20 mouse cellular contexts compared by ENCODE assay signal in the genomic region with DNA sequence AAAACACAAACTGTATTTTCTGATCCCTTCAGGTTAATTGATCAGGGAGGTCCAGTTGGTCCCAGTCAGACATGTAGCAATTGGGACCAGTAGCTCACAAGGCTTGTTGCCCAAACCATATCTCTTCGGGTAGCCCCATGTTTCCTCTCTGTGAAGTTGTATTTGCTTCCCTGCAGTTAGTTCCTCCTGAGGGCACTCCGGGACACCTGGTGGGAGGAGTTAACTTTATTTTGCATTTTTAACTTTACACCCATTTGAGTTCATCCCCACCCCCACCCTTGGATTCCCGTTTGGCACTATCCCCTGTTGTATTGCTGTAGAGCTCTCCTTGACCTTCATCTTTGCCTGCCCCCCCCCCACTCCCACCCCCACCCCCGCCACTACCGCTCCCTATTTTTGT. TPM values are rescaled to one million over a fixed set of nuclear protein-coding genes. Genes with fewer than 3 reads are reported as not detected.
DNase-seq lines count a peak whose midpoint lies in the region; ATAC-seq and TF ChIP-seq lines count a peak whose summit lies in the region.
"Had no signal": no experiment of that assay in that cellular context is flagged by ENCODE, and none has a peak within 500 bp of the region (broad histone marks: within the 10 kb centered on the region; RNA-seq: fewer than 3 reads in every experiment).

No protein-coding gene starts in this region.

- peaks cover 3% of the 10 kb centered on the region for H3K4me1 ChIP-seq in liver, embryonic 16.5 days (ENCODE audit: control insufficient read depth, low read depth, low read length)
- H3K4me1 ChIP-seq in liver, embryonic 12.5 days: peaks cover 43% of the 10 kb centered on the region
- H3K4me1 ChIP-seq in ES-Bruce4 (ENCODE audit: control insufficient read depth, insufficient read depth, low read length): peaks cover 4% of the 10 kb centered on the region
- peaks cover 22% of the 10 kb centered on the region for H3K4me1 ChIP-seq in forebrain, embryonic 10.5 days

- H3K27me3 ChIP-seq in liver, embryonic 16.5 days (ENCODE audit: control insufficient read depth, insufficient read depth, low read depth, low read length): no peaks in the 10 kb centered on the region
- H3K27me3 ChIP-seq in liver, embryonic 12.5 days (replicated peaks): 0 out of 2 replicates have a peak, but pooled peaks cover 8% of the 10 kb centered on the region
- no peaks in the 10 kb centered on the region for H3K27me3 ChIP-seq in ES-Bruce4 (ENCODE audit: control insufficient read depth, insufficient read depth, low read length, poor library complexity, severe bottlenecking)
- H3K27me3 ChIP-seq in forebrain, embryonic 10.5 days (ENCODE audit: poor library complexity, severe bottlenecking): no peaks in the 10 kb centered on the region; the same call in 1 of the 2 replicates
- H3K27me3 ChIP-seq: embryonic facial prominence, embryonic 12.5 days; forebrain, embryonic 12.5 days; heart, embryonic 12.5 days; hindbrain, embryonic 15.5 days had no signal

- no peak for TF ChIP-seq CTCF in ES-Bruce4 (IDR thresholded peaks at IDR 0.05; ENCODE audit: low read depth, low read length)

- H3K27ac ChIP-seq in liver, embryonic 16.5 days (ENCODE audit: low read length): 0 out of 2 replicates have a peak overlapping the region, but pooled peaks have one; percentile 25
- no peak overlapping the region for H3K27ac ChIP-seq in liver, embryonic 12.5 days
- H3K27ac ChIP-seq in ES-Bruce4 (ENCODE audit: insufficient read depth, low read length): peak overlapping the region; percentile 47
- no peak overlapping the region for H3K27ac ChIP-seq in forebrain, embryonic 10.5 days
- H3K27ac ChIP-seq: embryonic facial prominence, embryonic 12.5 days; forebrain, embryonic 12.5 days; hindbrain, embryonic 15.5 days had no signal

- no peak for ATAC-seq in liver, embryonic 16.5 days (ENCODE audit: low read depth)
- ATAC-seq in liver, embryonic 12.5 days: no peak
- ATAC-seq: forebrain, embryonic 16.5 days had no signal

- WGBS in liver, embryonic 16.5 days (ENCODE audit: insufficient replicate concordance): 55% methylated on average over 5 of the region's 5 CpGs
- 66% methylated on average over 5 of the region's 5 CpGs for WGBS in liver, embryonic 12.5 days (ENCODE audit: insufficient replicate concordance)
- WGBS in forebrain, embryonic 10.5 days: 81% methylated on average over 5 of the region's 5 CpGs

- no peak for TF ChIP-seq POLR2A in ES-Bruce4 (IDR thresholded peaks at IDR 0.05; ENCODE audit: insufficient read depth, low read length)

- peaks cover 33% of the 10 kb centered on the region for H3K36me3 ChIP-seq in liver, embryonic 16.5 days (ENCODE audit: control insufficient read depth, insufficient read depth)
- H3K36me3 ChIP-seq in liver, embryonic 12.5 days: peaks cover 71% of the 10 kb centered on the region
- peaks cover 22% of the 10 kb centered on the region for H3K36me3 ChIP-seq in ES-Bruce4 (ENCODE audit: control insufficient read depth, insufficient read depth, low read length, poor library complexity, severe bottlenecking)
- peaks cover 85% of the 10 kb centered on the region for H3K36me3 ChIP-seq in forebrain, embryonic 10.5 days (replicated peaks)

- no peaks in the 10 kb centered on the region for H3K9me3 ChIP-seq in liver, embryonic 16.5 days (replicated peaks; ENCODE audit: control insufficient read depth, low read length)
- 0 out of 2 replicates have a peak, but pooled peaks cover 2% of the 10 kb centered on the region for H3K9me3 ChIP-seq in liver, embryonic 12.5 days (replicated peaks)
- H3K9me3 ChIP-seq in ES-Bruce4 (replicated peaks; ENCODE audit: control insufficient read depth, insufficient read depth, low read length, poor library complexity, severe bottlenecking): no peaks in the 10 kb centered on the region
- H3K9me3 ChIP-seq in forebrain, embryonic 10.5 days: peaks cover 11% of the 10 kb centered on the region; the same call in 1 of the 2 replicates
- H3K9me3 ChIP-seq: embryonic facial prominence, embryonic 12.5 days; forebrain, embryonic 12.5 days; heart, embryonic 12.5 days; hindbrain, embryonic 15.5 days had no signal

- TF ChIP-seq EP300 in ES-Bruce4 (IDR thresholded peaks at IDR 0.05; ENCODE audit: insufficient read depth, low read depth, low read length): no peak

- no peak overlapping the region for H3K4me2 ChIP-seq in liver, embryonic 16.5 days (ENCODE audit: low read depth, low read length)
- H3K4me2 ChIP-seq in liver, embryonic 12.5 days: no peak overlapping the region
- H3K4me2 ChIP-seq: embryonic facial prominence, embryonic 12.5 days; forebrain, embryonic 12.5 days; hindbrain, embryonic 15.5 days had no signal

- no peak overlapping the region for H3K9ac ChIP-seq in liver, embryonic 16.5 days (ENCODE audit: low read depth, low read length)
- no peak overlapping the region for H3K9ac ChIP-seq in liver, embryonic 12.5 days
- H3K9ac ChIP-seq in ES-Bruce4 (ENCODE audit: low read depth, poor library complexity, severe bottlenecking): no peak overlapping the region
- H3K9ac ChIP-seq: embryonic facial prominence, embryonic 12.5 days; forebrain, embryonic 12.5 days; heart, embryonic 12.5 days; hindbrain, embryonic 15.5 days had no signal

- peak; percentile 78 for DNase-seq in ZHBTc4 (ENCODE audit: low read depth, low spot score)
- DNase-seq in layer of hippocampus, adult 9-11 months: no peak
- DNase-seq in forebrain, embryonic 10.5 days (ENCODE audit: extremely low spot score, low spot score): no peak
- DNase-seq: adrenal gland, postnatal 14 days; cerebellum, adult 11-12 months; cerebellum, adult 9-10 months; cerebellum, postnatal 25 days; gastrocnemius, postnatal 14 days; heart, postnatal 36 days had no signal

- no peak overlapping the region for H3K4me3 ChIP-seq in liver, embryonic 16.5 days (ENCODE audit: low read depth, low read length)
- H3K4me3 ChIP-seq in liver, embryonic 12.5 days: no peak overlapping the region
- H3K4me3 ChIP-seq in ES-Bruce4 (ENCODE audit: low read depth, low read length): no peak overlapping the region
- no peak overlapping the region for H3K4me3 ChIP-seq in forebrain, embryonic 10.5 days
- H3K4me3 ChIP-seq: embryonic facial prominence, embryonic 12.5 days; forebrain, embryonic 12.5 days; heart, embryonic 12.5 days; hindbrain, embryonic 15.5 days had no signal

RNA-seq across cellular contexts. Expression of a gene that starts 5.6 kb away (rescaled TPM):
- polyA plus RNA-seq in liver, embryonic 16.5 days (2015; fragmentation: Nextera tagmentation; extraction: Ambion mirVana): 13.4 and 15.6 TPM in 2 replicates
- 10.3 and 11.2 TPM in 2 replicates for polyA plus RNA-seq in liver, embryonic 12.5 days (2016; fragmentation: Nextera tagmentation; extraction: Ambion mirVana)
- not detected in 2 replicates for polyA plus RNA-seq in ES-Bruce4 (2011; ENCODE audit: insufficient read depth, insufficient read length, low read depth, missing spikeins)
- 0.30 and 0.44 TPM in 2 replicates for polyA plus RNA-seq in forebrain, embryonic 10.5 days (2016; fragmentation: Nextera tagmentation; extraction: Ambion mirVana)

RNA-seq across cellular contexts. Expression of a gene that starts 6.5 kb away (rescaled TPM):
- polyA plus RNA-seq in liver, embryonic 16.5 days (2015; fragmentation: Nextera tagmentation; extraction: Ambion mirVana): 0.69 and 0.70 TPM in 2 replicates
- polyA plus RNA-seq in liver, embryonic 12.5 days (2016; fragmentation: Nextera tagmentation; extraction: Ambion mirVana): 1.3 and 1.4 TPM in 2 replicates
- 14.6 and 15.6 TPM in 2 replicates for polyA plus RNA-seq in ES-Bruce4 (2011; ENCODE audit: insufficient read depth, insufficient read length, low read depth, missing spikeins)
- 4.4 and 5.3 TPM in 2 replicates for polyA plus RNA-seq in forebrain, embryonic 10.5 days (2016; fragmentation: Nextera tagmentation; extraction: Ambion mirVana)

RNA-seq across cellular contexts. Expression of a gene that starts 13.6 kb away (rescaled TPM):
- polyA plus RNA-seq in liver, embryonic 16.5 days (2015; fragmentation: Nextera tagmentation; extraction: Ambion mirVana): 0.12 and 0.20 TPM in 2 replicates
- 0.22 and 0.30 TPM in 2 replicates for polyA plus RNA-seq in liver, embryonic 12.5 days (2016; fragmentation: Nextera tagmentation; extraction: Ambion mirVana)
- polyA plus RNA-seq in ES-Bruce4 (2011; ENCODE audit: insufficient read depth, insufficient read length, low read depth, missing spikeins): 0.40 and 0.67 TPM in 2 replicates
- not detected in 2 replicates for polyA plus RNA-seq in forebrain, embryonic 10.5 days (2016; fragmentation: Nextera tagmentation; extraction: Ambion mirVana)
- polyA plus RNA-seq: embryonic facial prominence, embryonic 12.5 days; forebrain, embryonic 12.5 days; forebrain, embryonic 16.5 days; heart, embryonic 12.5 days; heart, embryonic 16.5 days had no signal

RNA-seq across cellular contexts. Expression of a gene that starts 13.7 kb away (rescaled TPM):
- 0.14 and 0.25 TPM in 2 replicates for polyA plus RNA-seq in liver, embryonic 16.5 days (2015; fragmentation: Nextera tagmentation; extraction: Ambion mirVana)
- polyA plus RNA-seq in liver, embryonic 12.5 days (2016; fragmentation: Nextera tagmentation; extraction: Ambion mirVana): 0.11 and 0.18 TPM in 2 replicates
- not detected in 2 replicates for polyA plus RNA-seq in ES-Bruce4 (2011; ENCODE audit: insufficient read depth, insufficient read length, low read depth, missing spikeins)
- not detected in 2 replicates for polyA plus RNA-seq in forebrain, embryonic 10.5 days (2016; fragmentation: Nextera tagmentation; extraction: Ambion mirVana)
- polyA plus RNA-seq: cortical plate, adult 2 months; embryonic facial prominence, embryonic 12.5 days; forebrain, embryonic 12.5 days; forebrain, embryonic 16.5 days; heart, embryonic 12.5 days; heart, embryonic 16.5 days; hindbrain, embryonic 11.5 days; hindbrain, embryonic 15.5 days had no signal

RNA-seq across cellular contexts. Expression of a gene that starts 21.6 kb away (rescaled TPM):
- polyA plus RNA-seq in liver, embryonic 16.5 days (2015; fragmentation: Nextera tagmentation; extraction: Ambion mirVana): 11.3 and 13.1 TPM in 2 replicates
- polyA plus RNA-seq in liver, embryonic 12.5 days (2016; fragmentation: Nextera tagmentation; extraction: Ambion mirVana): 8.6 and 14.1 TPM in 2 replicates
- not detected in 2 replicates for polyA plus RNA-seq in ES-Bruce4 (2011; ENCODE audit: insufficient read depth, insufficient read length, low read depth, missing spikeins)
- polyA plus RNA-seq in forebrain, embryonic 10.5 days (2016; fragmentation: Nextera tagmentation; extraction: Ambion mirVana): not detected in 2 replicates
- polyA plus RNA-seq: forebrain, embryonic 12.5 days; hindbrain, embryonic 11.5 days had no signal

Comparison
In these comparisons a context has a peak if more than half of its experiments do, and no peak if none do; other contexts are left out.
1. H3K27ac ChIP-seq: peak in liver, embryonic 16.5 days (single experiment) and ES-Bruce4 (single experiment); none in liver, embryonic 12.5 days (single experiment) and forebrain, embryonic 10.5 days (single experiment).